8 mouse cellular contexts compared by ENCODE assay signal in the genomic region with DNA sequence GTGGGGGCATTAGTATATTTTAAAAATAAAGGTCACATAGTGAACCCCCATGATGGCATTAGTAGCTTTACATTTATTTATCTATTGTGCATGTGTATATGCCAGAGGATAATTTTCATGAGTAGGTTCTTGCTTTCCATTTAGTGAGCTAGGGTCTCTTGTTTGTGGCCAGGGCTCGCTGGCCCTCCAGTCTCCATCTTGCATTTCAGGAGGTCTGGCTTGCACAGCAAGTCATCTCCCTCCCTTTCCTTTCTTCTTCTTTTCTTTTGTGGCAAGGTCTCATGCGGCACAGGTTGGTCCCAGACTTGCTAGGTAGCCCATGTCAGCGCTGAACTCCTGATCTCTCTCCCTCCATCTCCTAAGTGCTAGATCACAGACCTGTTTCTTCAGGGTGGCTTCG. TPM values are rescaled to one million over a fixed set of nuclear protein-coding genes. Genes with fewer than 3 reads are reported as not detected.
DNase-seq lines count a peak whose midpoint lies in the region; ATAC-seq and TF ChIP-seq lines count a peak whose summit lies in the region.

No protein-coding gene starts in this region.

- no peak for TF ChIP-seq CTCF in bone marrow, adult 2 months (IDR thresholded peaks at IDR 0.05; ENCODE audit: control insufficient read depth, insufficient read depth, low read length)
- TF ChIP-seq CTCF in forebrain, postnatal 0 days (IDR thresholded peaks at IDR 0.05; ENCODE audit: low read depth): no peak

- TF ChIP-seq POLR2A in bone marrow, adult 2 months (IDR thresholded peaks at IDR 0.05; ENCODE audit: borderline replicate concordance, control insufficient read depth, low read depth, low read length): no peak

- H3K27me3 ChIP-seq in kidney, embryonic 14.5 days (ENCODE audit: control insufficient read depth, insufficient read depth, low read length): no peaks in the 10 kb centered on the region
- no peaks in the 10 kb centered on the region for H3K27me3 ChIP-seq in forebrain, postnatal 0 days (ENCODE audit: insufficient read depth, low read length)
- no peaks in the 10 kb centered on the region for H3K27me3 ChIP-seq in midbrain, embryonic 11.5 days (ENCODE audit: control insufficient read depth, insufficient read depth, low read length)

- peak overlapping the region; percentile 89; the same call in 1 of the 2 replicates for H3K9ac ChIP-seq in kidney, embryonic 14.5 days (ENCODE audit: low read depth, low read length)
- H3K9ac ChIP-seq in forebrain, postnatal 0 days: no peak overlapping the region
- H3K9ac ChIP-seq in midbrain, embryonic 11.5 days (ENCODE audit: low read length): peak overlapping the region; percentile 66; the same call in 1 of the 2 replicates

- no peaks in the 10 kb centered on the region for H3K36me3 ChIP-seq in kidney, embryonic 14.5 days (ENCODE audit: control insufficient read depth, insufficient read depth, low read length)
- no peaks in the 10 kb centered on the region for H3K36me3 ChIP-seq in forebrain, postnatal 0 days (ENCODE audit: insufficient read depth)
- no peaks in the 10 kb centered on the region for H3K36me3 ChIP-seq in midbrain, embryonic 11.5 days (ENCODE audit: control insufficient read depth, insufficient read depth, low read length)

- no peak for DNase-seq in kidney, adult 18-20 months
- no peak for DNase-seq in forebrain, postnatal 0 days
- DNase-seq in midbrain, embryonic 11.5 days (ENCODE audit: low spot score, missing footprints): peak; percentile 88
- DNase-seq in thymus, postnatal 14 days: no peak
- no peak for DNase-seq in urinary bladder, postnatal 36 days (ENCODE audit: low spot score in 2 of 2)
- DNase-seq in right cerebral cortex, postnatal 14 days: no peak

- peak overlapping the region; percentile 87 for H3K4me3 ChIP-seq in kidney, embryonic 14.5 days (ENCODE audit: low read length)
- H3K4me3 ChIP-seq in bone marrow, adult 2 months (replicated peaks; ENCODE audit: control insufficient read depth, low read depth, low read length): peak overlapping the region; percentile 35
- peak overlapping the region; percentile 71 for H3K4me3 ChIP-seq in forebrain, postnatal 0 days (ENCODE audit: low read depth, low read length)
- no peak overlapping the region for H3K4me3 ChIP-seq in midbrain, embryonic 11.5 days (ENCODE audit: low read depth, low read length)

- H3K9me3 ChIP-seq in kidney, embryonic 14.5 days (ENCODE audit: control insufficient read depth, low read length): no peaks in the 10 kb centered on the region
- H3K9me3 ChIP-seq in forebrain, postnatal 0 days (ENCODE audit: low read length): no peaks in the 10 kb centered on the region
- no peaks in the 10 kb centered on the region for H3K9me3 ChIP-seq in midbrain, embryonic 11.5 days (ENCODE audit: control insufficient read depth, low read length)

- no peak overlapping the region for H3K27ac ChIP-seq in kidney, embryonic 14.5 days (ENCODE audit: low read depth, low read length)
- H3K27ac ChIP-seq in bone marrow, adult 2 months (ENCODE audit: control insufficient read depth, insufficient read depth, low read depth, low read length, poor library complexity): no peak overlapping the region
- H3K27ac ChIP-seq in forebrain, postnatal 0 days (ENCODE audit: low read depth, low read length): no peak overlapping the region
- no peak overlapping the region for H3K27ac ChIP-seq in midbrain, embryonic 11.5 days (ENCODE audit: low read depth, low read length)

- no peak for ATAC-seq in kidney, embryonic 14.5 days (ENCODE audit: low FRiP score, low TSS enrichment)
- no peak for ATAC-seq in forebrain, postnatal 0 days
- ATAC-seq in midbrain, embryonic 11.5 days (ENCODE audit: low FRiP score): no peak

- peaks cover 8% of the 10 kb centered on the region; the same call in 1 of the 2 replicates for H3K4me1 ChIP-seq in kidney, embryonic 14.5 days (ENCODE audit: control insufficient read depth, insufficient read depth, low read length)
- peaks cover 1% of the 10 kb centered on the region; the same call in 1 of the 2 replicates for H3K4me1 ChIP-seq in bone marrow, adult 2 months (ENCODE audit: control insufficient read depth, insufficient read depth, low read length)
- H3K4me1 ChIP-seq in forebrain, postnatal 0 days (ENCODE audit: insufficient read depth): no peaks in the 10 kb centered on the region; the same call in 1 of the 2 replicates
- H3K4me1 ChIP-seq in midbrain, embryonic 11.5 days (ENCODE audit: control insufficient read depth, insufficient read depth, low read length): peaks cover 10% of the 10 kb centered on the region

- 23% methylated on average over 4 of the region's 4 CpGs for WGBS in kidney, embryonic 14.5 days
- 25% methylated on average over 4 of the region's 4 CpGs for WGBS in bone marrow, adult 2 months
- whole genome bisulfite sequencing in forebrain, postnatal 0 days: 14% methylated on average over 4 of the region's 4 CpGs
- WGBS in midbrain, embryonic 11.5 days: 30% methylated on average over 4 of the region's 4 CpGs

- H3K4me2 ChIP-seq in kidney, embryonic 14.5 days (replicated peaks; ENCODE audit: low read depth, low read length): peak overlapping the region; percentile 53
- peak overlapping the region; percentile 53 for H3K4me2 ChIP-seq in forebrain, postnatal 0 days (ENCODE audit: low read depth)
- peak overlapping the region; percentile 52 for H3K4me2 ChIP-seq in midbrain, embryonic 11.5 days

RNA-seq across cellular contexts. Expression of a gene that starts 1.0 kb away (rescaled TPM):
- 10.7 and 13.1 TPM in 2 replicates for polyA plus RNA-seq in kidney, embryonic 14.5 days (2014; fragmentation: Nextera tagmentation; extraction: Ambion mirVana)
- 2.6 and 5.9 TPM in 2 replicates for polyA plus RNA-seq in bone marrow, adult 2 months (2011; ENCODE audit: insufficient read depth, insufficient read length, low replicate concordance, missing spikeins)
- 27.0 and 30.0 TPM in 2 replicates for total RNA-seq in forebrain, postnatal 0 days (2014; rRNA removed)
- 2.5 and 4.0 TPM in 2 replicates for polyA plus RNA-seq in forebrain, postnatal 0 days (2015; fragmentation: Nextera tagmentation; extraction: Ambion mirVana)
- 7.2 and 7.5 TPM in 2 replicates for polyA plus RNA-seq in midbrain, embryonic 11.5 days (2014; fragmentation: Nextera tagmentation; extraction: Ambion mirVana)
